Mouse (Mus musculus) stomach, embryonic 14.5 days (tissue): Measurements from ENCODE around the gene Gm8113. TPM values are rescaled to one million over a fixed set of nuclear protein-coding genes. Genes with fewer than 3 reads are reported as not detected.
"Not testable (repeated sequence)": the region's sequence is repeated elsewhere in the genome, so short reads cannot be mapped to it uniquely, and the experiment has no call there.

Experiments
- ATAC-seq: fragments of 200-750 bp; cut with Nextera tagmentation; 2 replicates; pipeline ENCODE4 v1.8.0; 2017; ENCODE audit warnings: low read depth, moderate TSS enrichment; ENCODE audit not compliant: insufficient number of reproducible peaks, insufficient read depth, low FRiP score
- H3K27ac ChIP-seq: fragments of 300-500 bp; sonication (generic); 2 replicates; pipeline ENCODE4 v1.5.1; 2014; ENCODE audit warnings: mild to moderate bottlenecking, low read length, moderate library complexity, mixed read lengths
- H3K27me3 ChIP-seq: fragments of 300-500 bp; sonication (generic); 2 replicates; pipeline ENCODE4 v1.6.1; 2014; ENCODE audit warnings: low read length, control low read depth, mixed read lengths; ENCODE audit not compliant: control insufficient read depth, insufficient read depth
- H3K36me3 ChIP-seq: fragments of 300-500 bp; sonication (generic); 2 replicates; pipeline ENCODE4 v1.6.1; 2014; ENCODE audit warnings: mild to moderate bottlenecking, control low read depth, low read length, moderate library complexity, mixed read lengths; ENCODE audit not compliant: control insufficient read depth, insufficient read depth
- H3K4me1 ChIP-seq: fragments of 300-500 bp; sonication (generic); 2 replicates; pipeline ENCODE4 v1.6.1; 2014; ENCODE audit warnings: low read length, control low read depth, mixed read lengths; ENCODE audit not compliant: control insufficient read depth, insufficient read depth
- H3K4me2 ChIP-seq: fragments of 300-500 bp; sonication (generic); replicated peaks from 2 replicates; pipeline ENCODE4 v1.6.1; 2014; ENCODE audit warnings: low read depth, low read length, control low read depth
- H3K4me3 ChIP-seq: fragments of 300-500 bp; sonication (generic); 2 replicates; pipeline ENCODE4 v1.5.1; 2014; ENCODE audit warnings: low read depth, low read length, control low read depth
- H3K9ac ChIP-seq: fragments of 300-500 bp; sonication (generic); replicated peaks from 2 replicates; pipeline ENCODE4 v1.6.1; 2014; ENCODE audit warnings: low read depth, mild to moderate bottlenecking, control low read depth, low read length, moderate library complexity, mixed read lengths
- H3K9me3 ChIP-seq: fragments of 300-500 bp; sonication (generic); 2 replicates; pipeline ENCODE4 v1.6.1; 2016; ENCODE audit warnings: low read depth, low read length, control low read depth; ENCODE audit not compliant: control insufficient read depth
- WGBS: fragments of 180-500 bp; shearing (Covaris S2); extraction: QIAGEN DNeasy Blood & Tissue Kit; methylation state at CpG from one replicate; pipeline ENCODE4 v1.1.7; 2014; 5-methylcytosine and 5-hydroxymethylcytosine counted together
- polyA plus RNA-seq: library from polyadenylated mRNA; unstranded; fragments of >200 nt; fragmentation: Nextera tagmentation; extraction: Ambion mirVana; gene quantifications from 2 replicates; pipeline ENCODE4 v1.2.1, GENCODE M21; 2014

Gm8113 gene
- polyA plus RNA-seq = 19.7 and 19.9 TPM in 2 replicates

DNA sequence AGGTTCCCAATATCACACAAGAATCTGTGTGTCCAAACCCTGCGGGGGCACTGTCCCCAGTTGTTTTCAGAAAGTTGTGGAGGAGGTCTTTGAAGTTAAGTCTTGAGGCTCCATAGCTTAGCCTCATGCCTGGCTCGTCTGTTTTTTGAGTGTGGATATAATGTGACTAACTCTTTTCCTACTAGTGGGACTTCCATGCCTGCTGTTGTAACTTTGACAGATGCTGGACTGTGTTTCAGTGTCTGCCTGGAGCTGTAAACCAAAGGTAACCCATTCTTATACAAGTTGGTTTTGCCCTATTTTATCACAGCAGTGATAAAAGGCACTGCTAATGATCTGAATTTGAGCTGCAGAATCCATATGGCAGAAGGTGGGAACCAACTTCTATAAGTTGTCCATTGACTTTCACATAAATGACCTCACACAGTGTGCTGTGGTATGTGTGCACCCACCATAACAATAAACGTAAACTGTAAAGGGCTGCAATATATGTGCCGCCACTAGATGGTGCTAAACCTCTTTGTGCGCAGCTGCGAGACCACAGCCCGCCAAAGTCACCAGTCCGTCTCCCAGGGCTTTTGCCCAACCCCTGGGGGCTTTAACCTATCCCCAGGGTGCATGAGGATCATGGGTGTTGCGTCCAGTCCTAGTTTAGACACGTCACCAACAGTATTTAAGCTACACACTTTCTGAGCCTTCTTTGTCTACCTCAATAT lies at the start of gene Gm8113:
TSS of gene Gm8113 (plus strand) at position 703 of the 716 bp plus-strand sequence.
- ATAC-seq = peak; percentile 97
- 9% methylated on average over 10 of the region's 10 CpGs for WGBS

DNA sequence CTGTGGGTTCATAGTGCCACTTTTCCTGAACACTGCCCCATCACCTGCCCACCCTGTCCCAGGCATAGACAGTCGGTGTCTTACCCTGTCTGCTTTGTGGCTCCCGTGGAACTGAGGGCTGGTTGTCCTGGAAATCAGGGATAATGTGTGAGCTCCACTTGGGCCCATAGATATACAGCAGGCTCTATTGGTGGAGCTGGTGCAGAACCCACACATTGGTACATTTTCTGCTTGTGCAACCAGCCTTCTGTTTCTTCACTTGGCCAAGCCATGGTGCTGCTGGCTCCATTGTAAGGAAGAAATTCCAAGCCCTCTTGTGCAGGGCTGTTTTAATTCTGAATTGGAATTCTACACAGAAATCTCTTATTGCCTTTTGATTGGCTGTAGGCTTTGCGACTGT lies 49.8 kb upstream of the Gm8113 start, which contains the start of gene Ear1:
TSS of gene Ear1 (minus strand) at position 101 of the 400 bp plus-strand sequence.
- not testable (repeated sequence) for H3K36me3 ChIP-seq, H3K27me3 ChIP-seq, H3K9ac ChIP-seq, H3K4me3 ChIP-seq, H3K9me3 ChIP-seq, H3K4me1 ChIP-seq, H3K4me2 ChIP-seq, H3K27ac ChIP-seq, ATAC-seq
- WGBS = 89% methylated on average over 2 of the region's 3 CpGs

More for the DNA sequence above, at the start of gene Gm8113:
- not testable (repeated sequence) for H3K27me3 ChIP-seq, H3K9me3 ChIP-seq, H3K4me1 ChIP-seq, H3K36me3 ChIP-seq
- peak within 1 kb of the TSS; percentile 41 for H3K4me2 ChIP-seq
- peak within 1 kb of the TSS; percentile 90 for H3K27ac ChIP-seq
- peak within 1 kb of the TSS; percentile 28; the same call in 1 of the 2 replicates for H3K9ac ChIP-seq
- H3K4me3 ChIP-seq = peak within 1 kb of the TSS; percentile 37

DNA sequence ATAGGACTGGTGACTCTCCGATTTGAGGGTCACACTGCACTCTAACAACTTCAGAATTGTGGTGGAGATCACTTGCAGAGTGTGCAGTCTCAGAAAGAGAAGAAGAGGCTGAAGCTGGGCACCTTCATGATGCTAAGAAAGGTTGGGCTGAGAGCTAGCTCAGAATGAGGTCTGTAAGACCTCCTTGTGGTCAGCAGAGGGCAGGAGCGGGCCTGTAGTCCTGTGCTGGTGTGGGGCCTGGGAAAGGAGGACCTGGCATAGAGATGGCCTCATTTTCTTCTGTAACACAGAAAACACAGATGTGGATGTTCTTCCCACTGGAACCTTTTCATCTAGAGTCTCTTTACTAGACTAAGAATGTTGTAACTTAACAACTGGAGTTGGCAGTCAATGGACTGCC lies 47.4 kb upstream of the Gm8113 start:
- WGBS = 35% methylated on average over 1 of the region's 2 CpGs
- not testable (repeated sequence) for H3K27me3 ChIP-seq, ATAC-seq, H3K36me3 ChIP-seq, H3K4me1 ChIP-seq, H3K9ac ChIP-seq, H3K27ac ChIP-seq, H3K4me3 ChIP-seq, H3K9me3 ChIP-seq, H3K4me2 ChIP-seq

DNA sequence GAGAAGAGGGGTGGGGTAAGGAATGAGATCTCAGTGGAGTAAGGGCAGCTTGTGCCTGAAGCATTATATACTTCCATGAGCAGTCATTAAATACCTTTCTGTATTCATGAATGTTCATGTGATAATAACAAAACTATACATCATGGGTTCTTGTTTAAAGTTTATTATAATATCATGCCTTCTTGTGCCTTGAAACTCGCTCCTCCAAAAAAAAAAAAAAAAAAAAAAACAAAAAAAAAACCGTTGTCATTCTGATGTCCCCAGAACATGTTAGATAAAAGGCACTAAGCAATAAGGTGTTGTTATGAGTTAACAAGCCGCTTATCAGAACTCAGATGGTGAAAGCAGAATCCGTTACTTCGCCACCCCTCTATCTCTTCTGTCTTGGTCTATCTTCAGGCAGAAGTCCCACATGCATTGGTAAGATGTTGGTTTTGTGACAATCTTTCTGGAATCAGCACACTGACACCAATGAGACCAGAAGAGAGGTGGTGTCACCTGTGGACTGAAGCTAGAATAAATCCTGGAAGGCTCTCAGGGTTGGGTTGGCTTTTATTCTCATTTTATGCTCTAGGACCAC lies 45.1 kb upstream of the Gm8113 start:
- 86% methylated on average over 5 of the region's 5 CpGs for WGBS
- not testable (repeated sequence) for H3K4me3 ChIP-seq, ATAC-seq

DNA sequence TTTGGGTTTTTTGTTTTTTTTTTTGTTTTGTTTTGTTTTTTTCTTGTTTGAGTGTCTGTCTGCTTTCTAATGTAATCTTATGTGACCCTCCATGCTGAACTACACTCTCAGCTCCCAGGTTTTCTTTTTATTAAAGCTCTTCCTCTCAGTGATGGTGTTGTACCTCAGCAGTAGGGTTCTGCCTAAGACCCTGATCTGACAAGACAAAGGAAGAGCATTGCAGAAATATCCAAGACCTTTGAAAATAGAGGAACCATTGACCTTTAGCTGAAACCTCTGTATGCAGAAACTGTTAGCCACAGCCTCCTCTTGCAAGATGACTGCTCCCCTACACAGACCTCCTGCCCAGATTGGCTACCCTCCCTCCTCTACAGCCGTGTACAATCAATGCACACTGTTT lies 39.0 kb upstream of the Gm8113 start:
- WGBS = 62% methylated on average over 1 of the region's 1 CpGs
- not testable (repeated sequence) for H3K4me3 ChIP-seq, H3K4me1 ChIP-seq, H3K9me3 ChIP-seq, H3K36me3 ChIP-seq, H3K27me3 ChIP-seq, H3K9ac ChIP-seq, H3K27ac ChIP-seq, ATAC-seq, H3K4me2 ChIP-seq

More for the DNA sequence above, 45.1 kb upstream of the Gm8113 start:
- not testable (repeated sequence) for H3K36me3 ChIP-seq, H3K27me3 ChIP-seq, H3K9me3 ChIP-seq, H3K4me1 ChIP-seq, H3K27ac ChIP-seq, H3K4me2 ChIP-seq, H3K9ac ChIP-seq

DNA sequence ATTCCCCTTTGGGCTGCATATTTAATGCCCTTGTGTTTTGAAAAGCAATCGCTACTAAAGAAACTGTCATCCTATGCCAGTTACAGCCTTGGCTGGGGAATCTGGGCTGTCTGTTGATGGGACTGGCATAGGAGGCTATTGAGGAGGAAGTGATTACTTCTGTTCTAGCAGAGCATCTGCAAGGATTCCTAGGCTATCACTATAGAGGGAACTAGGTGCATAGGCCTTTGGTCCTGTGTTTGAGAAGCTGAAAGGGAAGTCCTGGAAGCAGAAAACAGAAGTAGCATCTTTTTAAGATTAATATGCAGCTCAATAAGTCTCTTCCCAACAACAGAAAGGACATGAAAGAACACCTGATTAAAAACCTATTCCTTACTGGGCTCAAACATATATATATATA lies 33.9 kb upstream of the Gm8113 start:
- H3K36me3 ChIP-seq, H3K9me3 ChIP-seq, H3K27ac ChIP-seq, H3K9ac ChIP-seq, H3K4me2 ChIP-seq, H3K4me1 ChIP-seq, H3K27me3 ChIP-seq, H3K4me3 ChIP-seq, ATAC-seq: not testable (repeated sequence)
- 86% methylated on average over 1 of the region's 1 CpGs for WGBS

DNA sequence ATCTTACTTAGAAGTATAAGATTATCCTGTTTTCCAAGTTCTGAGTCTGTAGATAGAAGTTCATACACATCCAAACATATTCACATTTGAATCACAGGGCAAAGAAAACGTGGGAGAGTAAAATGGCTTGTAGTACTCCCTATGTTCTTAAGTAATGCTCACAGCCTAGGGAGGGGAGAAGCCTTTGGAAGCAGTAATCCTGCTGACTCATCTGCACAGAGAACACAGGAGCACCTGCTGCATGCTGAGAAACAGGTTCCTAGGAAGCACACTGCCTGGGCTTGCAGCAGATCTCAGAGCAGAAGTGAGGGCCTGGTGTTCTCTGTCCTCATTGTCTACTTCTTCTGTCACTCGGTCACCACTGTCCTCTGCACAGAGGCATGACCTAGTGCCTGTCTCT lies 29.8 kb upstream of the Gm8113 start:
- not testable (repeated sequence) for H3K9me3 ChIP-seq, H3K27ac ChIP-seq, H3K36me3 ChIP-seq, H3K9ac ChIP-seq, ATAC-seq, H3K27me3 ChIP-seq, H3K4me1 ChIP-seq, H3K4me3 ChIP-seq, H3K4me2 ChIP-seq
- WGBS = 26% methylated on average over 1 of the region's 2 CpGs

DNA sequence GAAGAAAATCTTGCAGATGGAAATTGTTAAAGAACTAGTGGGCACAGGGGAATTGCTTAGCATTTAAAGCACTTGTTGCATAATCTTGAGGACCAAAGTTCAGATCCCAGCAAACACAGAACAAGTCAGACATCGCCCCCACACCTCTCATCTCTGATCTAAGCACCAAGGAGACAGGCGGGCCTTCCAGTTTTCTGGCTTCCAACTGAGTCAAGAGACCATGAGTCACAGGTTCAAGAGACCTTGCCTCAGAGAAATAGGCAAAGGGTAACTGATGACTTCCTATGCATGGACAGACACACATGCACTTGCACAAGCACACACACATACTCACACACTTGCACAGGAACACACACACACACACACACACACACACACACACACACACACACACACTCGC lies 26.6 kb upstream of the Gm8113 start:
- not testable (repeated sequence) for H3K4me2 ChIP-seq, H3K4me1 ChIP-seq, H3K27me3 ChIP-seq, H3K9ac ChIP-seq, H3K4me3 ChIP-seq, H3K27ac ChIP-seq, H3K9me3 ChIP-seq, ATAC-seq, H3K36me3 ChIP-seq
- 90% methylated on average over 3 of the region's 3 CpGs for WGBS

DNA sequence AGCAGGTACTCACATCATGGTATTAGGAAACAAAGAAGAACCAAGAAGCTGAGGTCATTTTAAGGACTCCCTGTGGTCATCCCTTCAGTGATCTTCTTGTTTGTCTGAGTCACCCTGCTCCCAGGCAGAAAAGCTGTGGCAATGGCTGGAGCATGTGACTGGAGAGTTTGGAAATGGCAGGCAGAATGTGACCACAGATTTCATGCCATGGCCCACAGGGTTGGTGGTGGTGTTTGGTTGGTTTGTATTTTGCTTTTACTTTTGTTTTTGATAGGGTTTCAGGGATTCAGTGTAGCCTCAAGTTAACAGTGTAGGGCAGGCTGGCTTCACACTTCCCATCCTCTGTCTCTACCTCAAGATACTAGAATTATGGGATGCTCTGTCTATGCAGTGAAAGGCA lies 7.0 kb upstream of the Gm8113 start:
- not testable (repeated sequence) for H3K4me1 ChIP-seq, H3K36me3 ChIP-seq, H3K27me3 ChIP-seq, H3K9ac ChIP-seq, H3K4me2 ChIP-seq, H3K27ac ChIP-seq, H3K9me3 ChIP-seq, ATAC-seq, H3K4me3 ChIP-seq
